Mouse (Mus musculus) thymus, postnatal 36 days (tissue): ENCODE data around the gene Lmna.

Experiments used
- DNase-seq, 2 experiments: peaks; one replicate each; pipeline ENCODE4 v3.0.0; 2022; ENCODE audit warnings: mixed read lengths in 2 of 2

The Lmna gene

DNA sequence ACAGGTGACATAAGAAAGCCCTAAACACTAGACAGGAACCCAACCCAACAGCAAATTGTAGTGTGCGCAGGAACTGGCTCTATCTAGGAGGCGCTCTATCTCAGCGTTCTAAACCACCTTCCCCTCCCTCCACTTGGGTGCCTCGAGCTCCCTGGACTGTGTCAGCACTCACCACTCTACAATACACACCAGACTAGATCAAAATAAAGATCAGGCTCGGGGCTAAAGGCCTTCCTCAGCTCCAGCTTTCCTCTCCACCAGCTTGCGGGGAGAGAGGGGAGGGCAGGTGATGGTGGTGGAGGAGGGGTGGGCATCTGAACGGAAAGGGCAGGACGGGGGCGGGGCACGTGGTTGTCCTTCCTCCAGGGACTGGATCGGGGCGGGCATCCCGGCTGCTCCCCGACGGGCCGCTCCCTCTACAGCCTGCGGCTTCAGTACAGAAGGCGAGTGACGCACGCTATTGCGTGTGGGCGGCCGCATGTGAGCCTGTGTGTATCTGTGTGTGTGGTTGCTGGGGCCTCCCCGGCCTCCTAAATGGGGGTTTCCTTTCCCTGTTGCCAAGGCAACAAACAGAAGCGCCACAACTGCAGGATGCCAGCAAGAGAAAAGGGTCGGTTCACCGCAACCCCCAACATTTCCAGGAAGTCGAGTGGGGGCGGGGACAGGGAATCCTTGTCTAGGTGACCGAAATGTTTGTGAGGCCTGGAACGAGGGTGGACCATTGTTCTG lies at the start of gene Lmna:
Lmna (minus strand) TSS at position 265 of the 729 bp plus-strand sequence.
- peak; percentile 90 to 95 for DNase-seq

DNA sequence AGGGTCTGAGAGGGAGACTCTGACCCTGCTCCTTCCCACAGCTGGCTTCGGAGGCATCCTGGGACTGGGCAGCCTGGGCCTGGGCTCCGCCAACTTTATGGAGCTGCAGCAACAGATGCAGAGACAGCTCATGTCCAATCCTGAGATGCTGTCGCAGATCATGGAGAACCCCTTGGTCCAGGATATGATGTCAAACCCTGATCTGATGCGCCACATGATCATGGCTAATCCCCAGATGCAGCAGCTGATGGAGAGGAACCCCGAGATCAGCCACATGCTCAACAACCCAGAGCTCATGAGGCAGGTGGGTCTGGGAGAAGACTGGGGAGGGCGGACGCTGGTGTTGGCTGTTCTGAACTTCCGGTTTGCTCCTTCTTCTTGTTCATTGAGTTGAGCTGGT lies 46.9 kb upstream of the Lmna start:
- DNase-seq = no peak

DNA sequence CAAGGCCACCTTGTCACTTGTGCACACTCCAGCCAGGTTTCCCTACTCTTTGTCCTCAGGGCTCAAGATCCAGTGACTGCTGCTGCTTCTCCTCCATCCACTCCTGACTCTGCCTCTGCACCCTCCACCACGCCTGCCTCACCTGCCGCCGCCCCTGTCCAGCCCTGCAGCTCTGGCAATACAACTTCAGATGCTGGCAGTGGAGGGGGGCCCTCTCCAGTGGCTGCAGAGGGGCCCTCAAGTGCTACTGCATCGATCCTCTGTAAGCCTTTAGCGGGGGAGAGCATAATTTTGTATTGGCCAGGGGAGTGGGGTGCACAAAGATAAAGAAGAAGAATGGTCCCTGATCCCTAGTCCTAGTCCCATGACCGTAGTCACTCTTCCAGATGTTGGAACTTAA lies 46.0 kb upstream of the Lmna start:
- DNase-seq = no peak

GRCm38 (mm10) chr3:88555069-88555605 lies 45.4 kb upstream of the Lmna start:
- DNase-seq = no peak

DNA sequence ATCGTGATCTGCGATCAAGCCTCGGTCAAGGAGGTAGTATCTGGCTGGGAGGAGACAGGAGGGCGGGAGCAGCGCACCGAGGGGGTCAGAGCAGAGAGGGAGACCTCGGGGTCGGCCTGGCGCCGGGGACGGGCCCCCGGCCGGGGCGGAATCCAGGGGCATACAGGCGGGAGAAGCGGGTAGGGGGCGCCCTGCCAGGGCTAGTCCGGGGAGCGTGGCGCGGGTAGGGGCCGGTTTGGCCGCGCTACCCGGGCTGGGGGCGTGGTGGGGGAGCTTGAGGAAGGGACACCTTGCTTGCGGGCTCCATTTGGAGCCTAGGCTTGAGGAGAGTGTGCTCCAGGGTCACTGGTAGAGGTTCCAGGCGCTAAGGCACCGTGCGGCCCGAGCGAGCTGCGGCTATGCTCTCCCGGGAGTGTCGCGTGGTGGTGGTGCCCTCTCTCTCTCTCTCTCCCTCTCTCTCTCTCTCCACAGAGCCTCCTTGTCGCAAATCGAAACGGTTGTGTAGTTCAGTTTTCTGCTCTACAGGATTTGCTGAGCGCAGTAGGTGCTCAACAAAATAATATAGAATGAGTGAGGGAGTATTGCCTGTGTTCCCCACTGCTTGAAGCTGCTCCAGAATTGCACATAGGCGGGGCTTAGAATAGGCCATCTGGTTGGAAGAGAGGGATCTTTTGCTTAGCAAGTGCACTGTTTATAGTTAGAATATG lies 44.3 kb upstream of the Lmna start:
- peak; percentile 82 to 83 for DNase-seq

DNA sequence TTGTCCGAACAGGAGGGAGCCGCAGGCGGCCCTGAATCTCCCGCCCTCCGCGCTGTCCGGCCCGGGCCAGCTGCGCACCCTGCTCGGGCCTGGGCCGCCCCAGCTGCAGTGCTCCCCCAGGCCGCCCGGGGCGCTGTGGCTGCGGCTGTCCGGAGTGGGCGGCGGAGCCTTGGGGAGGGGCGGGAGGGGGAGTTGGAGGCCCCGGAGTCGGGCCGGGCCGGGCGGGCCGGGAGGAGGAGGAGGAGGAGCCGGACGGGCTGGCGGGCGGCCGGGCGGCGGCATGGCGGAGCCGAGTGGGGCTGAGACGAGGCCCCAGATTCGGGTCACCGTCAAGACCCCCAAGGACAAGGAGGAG lies 43.7 kb upstream of the Lmna start, which contains the start of gene Ubqln4:
Ubqln4 (plus strand) TSS at position 234 of the 355 bp plus-strand sequence.
- DNase-seq = peak; percentile 88 to 91

GRCm38 (mm10) chr3:88552676-88553524 lies 43.1 kb upstream of the Lmna start, which contains the start of gene Lamtor2:
Gene Lamtor2, minus strand, starts transcription at chr3:88553074.
- peak; percentile 93 to 97 for DNase-seq

- DNase-seq = no peak
Measured at GRCm38 (mm10) chr3:88552082-88552645, 42.4 kb upstream of the Lmna start.

- no peak for DNase-seq
Measured at GRCm38 (mm10) chr3:88551586-88551985, 41.8 kb upstream of the Lmna start.

GRCm38 (mm10) chr3:88548180-88548917 lies 38.6 kb upstream of the Lmna start, which contains the start of gene Rab25:
Gene Rab25, minus strand, starts transcription at chr3:88548300.
- no peak for DNase-seq

- DNase-seq = no peak
Measured at GRCm38 (mm10) chr3:88546674-88547418, 37.1 kb upstream of the Lmna start.

GRCm38 (mm10) chr3:88544955-88545591 lies 35.3 kb upstream of the Lmna start:
- peak in 1 of 2 experiments; percentile 5 for DNase-seq

DNA sequence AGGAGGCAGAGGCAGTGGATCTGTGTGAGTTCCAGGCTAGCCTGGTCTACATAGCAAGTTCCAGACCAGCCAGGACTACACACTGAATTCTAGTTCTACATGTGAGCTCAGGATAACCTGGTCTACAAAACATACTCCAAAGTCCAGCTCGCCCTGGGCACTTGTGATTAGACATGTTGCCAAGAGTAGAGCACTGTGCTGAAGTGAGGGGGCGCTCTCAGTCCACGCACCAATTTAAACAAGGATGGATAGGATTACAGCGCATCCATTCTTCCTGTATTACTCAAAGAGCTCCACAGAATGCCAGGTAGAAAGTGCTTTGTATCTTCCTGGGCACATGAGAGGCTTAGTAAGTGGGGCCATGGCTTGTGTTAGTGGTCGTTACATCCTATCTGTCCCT lies 34.8 kb upstream of the Lmna start:
- DNase-seq = peak in 1 of 2 experiments; percentile 25

- DNase-seq = peak in 1 of 2 experiments; percentile 3
Measured at GRCm38 (mm10) chr3:88543651-88544410, 34.1 kb upstream of the Lmna start.

DNA sequence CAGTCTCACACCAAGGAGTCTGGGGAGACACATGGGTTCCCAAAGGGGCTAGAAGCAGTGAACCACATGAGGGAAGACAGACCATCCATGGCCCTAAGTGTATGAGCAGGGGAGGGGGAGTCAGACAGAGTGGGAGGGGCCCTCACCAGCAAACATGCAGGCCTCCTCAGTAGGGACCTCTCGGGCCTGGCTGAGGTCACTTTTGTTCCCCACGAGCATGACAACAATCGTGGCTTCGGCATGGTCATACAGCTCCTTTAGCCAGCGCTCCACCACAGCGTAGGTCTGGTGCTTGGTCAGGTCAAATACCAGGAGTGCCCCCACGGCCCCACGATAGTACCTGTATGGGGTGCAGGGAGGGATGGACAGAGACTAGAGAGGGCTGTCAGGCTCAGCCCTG lies 33.4 kb upstream of the Lmna start:
- peak in 1 of 2 experiments; percentile 8 for DNase-seq

- DNase-seq = peak in 1 of 2 experiments; percentile 6
Measured at GRCm38 (mm10) chr3:88542486-88542885, 32.7 kb upstream of the Lmna start.

- DNase-seq = no peak
Measured at GRCm38 (mm10) chr3:88541622-88542401, 32.1 kb upstream of the Lmna start.

GRCm38 (mm10) chr3:88540085-88540484 lies 30.3 kb upstream of the Lmna start:
- no peak for DNase-seq

DNA sequence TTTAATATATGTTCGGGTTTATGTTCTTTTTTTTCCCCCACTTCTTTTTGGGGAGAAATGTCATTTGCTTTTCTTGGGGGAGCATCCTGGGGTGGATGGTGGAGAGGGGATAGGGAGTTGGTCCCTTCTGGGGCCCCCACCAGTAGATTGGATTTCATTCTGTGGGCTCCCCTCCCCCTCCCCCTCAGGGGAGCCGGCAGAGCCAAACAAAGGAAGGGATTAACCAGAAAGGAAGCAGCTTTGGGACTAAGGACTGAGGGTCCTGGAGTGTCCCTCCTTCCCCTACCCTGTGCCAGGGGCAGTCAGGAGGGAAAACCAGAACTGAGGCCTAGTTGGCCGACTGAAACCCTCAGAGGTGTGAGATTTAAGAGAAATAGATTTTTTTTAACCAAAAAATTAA lies 29.6 kb upstream of the Lmna start:
- DNase-seq = no peak
